Mouse (Mus musculus): Measurements from ENCODE around the gene Grip1.

The Grip1 gene

GRCm38 (mm10) chr10:119453431-119454105 lies at the start of gene Grip1:
Grip1 (plus strand) TSS chr10:119453830.
- peak; percentile 51 for DNase-seq (ENCODE audit: low read depth, low spot score)

- no peak for DNase-seq (ENCODE audit: low read depth, low spot score)
Observed at GRCm38 (mm10) chr10:119405103-119405502, 48.5 kb upstream of the Grip1 start.

GRCm38 (mm10) chr10:119405612-119406011 lies 48.0 kb upstream of the Grip1 start:
- DNase-seq (ENCODE audit: low read depth, low spot score), result no peak

GRCm38 (mm10) chr10:119408327-119408726 lies 45.3 kb upstream of the Grip1 start:
- DNase-seq (ENCODE audit: low read depth, low spot score), result peak; percentile 7

- no peak for DNase-seq (ENCODE audit: low read depth, low spot score)
Observed at GRCm38 (mm10) chr10:119413238-119413637, 40.4 kb upstream of the Grip1 start.

GRCm38 (mm10) chr10:119415106-119415505 lies 38.5 kb upstream of the Grip1 start:
- DNase-seq (ENCODE audit: low read depth, low spot score), result no peak

GRCm38 (mm10) chr10:119421418-119421817 lies 32.2 kb upstream of the Grip1 start:
- no peak for DNase-seq (ENCODE audit: low read depth, low spot score)

GRCm38 (mm10) chr10:119423821-119424534 lies 29.7 kb upstream of the Grip1 start:
- no peak for DNase-seq (ENCODE audit: low read depth, low spot score)

- DNase-seq (ENCODE audit: low read depth, low spot score), result no peak
Observed at GRCm38 (mm10) chr10:119427653-119428052, 26.0 kb upstream of the Grip1 start.

- no peak for DNase-seq (ENCODE audit: low read depth, low spot score)
Observed at GRCm38 (mm10) chr10:119428106-119428505, 25.5 kb upstream of the Grip1 start.

- DNase-seq (ENCODE audit: low read depth, low spot score), result no peak
Observed at GRCm38 (mm10) chr10:119430240-119430639, 23.4 kb upstream of the Grip1 start.

GRCm38 (mm10) chr10:119431801-119432200 lies 21.8 kb upstream of the Grip1 start:
- no peak for DNase-seq (ENCODE audit: low read depth, low spot score)

GRCm38 (mm10) chr10:119435818-119436217 lies 17.8 kb upstream of the Grip1 start:
- DNase-seq (ENCODE audit: low read depth, low spot score), result no peak

- no peak for DNase-seq (ENCODE audit: low read depth, low spot score)
Observed at GRCm38 (mm10) chr10:119437319-119437718, 16.3 kb upstream of the Grip1 start.

- DNase-seq (ENCODE audit: low read depth, low spot score), result no peak
Observed at GRCm38 (mm10) chr10:119441743-119442142, 11.9 kb upstream of the Grip1 start.

- DNase-seq (ENCODE audit: low read depth, low spot score), result no peak
Observed at GRCm38 (mm10) chr10:119447392-119447914, 6.2 kb upstream of the Grip1 start.

GRCm38 (mm10) chr10:119447930-119448329 lies 5.7 kb upstream of the Grip1 start:
- no peak for DNase-seq (ENCODE audit: low read depth, low spot score)

- DNase-seq (ENCODE audit: low read depth, low spot score), result no peak
Observed at GRCm38 (mm10) chr10:119452698-119453097, 932 bp upstream of the Grip1 start.

- peak; percentile 55 for DNase-seq (ENCODE audit: low read depth, low spot score)
Observed at GRCm38 (mm10) chr10:119454106-119454667, 557 bp downstream of the Grip1 start.

GRCm38 (mm10) chr10:119454668-119455542 lies 1.3 kb downstream of the Grip1 start:
- peak; percentile 29 for DNase-seq (ENCODE audit: low read depth, low spot score)

GRCm38 (mm10) chr10:119455543-119455940 lies 1.9 kb downstream of the Grip1 start:
- DNase-seq (ENCODE audit: low read depth, low spot score), result no peak

GRCm38 (mm10) chr10:119457121-119457520 lies 3.5 kb downstream of the Grip1 start:
- DNase-seq (ENCODE audit: low read depth, low spot score), result no peak
